Mouse (Mus musculus): ENCODE results near the gene Gm20388.
"Not testable (repeated sequence)": the region's sequence is repeated elsewhere in the genome, so short reads cannot be mapped to it uniquely, and the experiment has no call there.

Gm20388 gene

GRCm38 (mm10) chr8:122997963-122998362 is 3087.3 kb downstream of the Gm20388 start:
- no peak for DNase-seq (ENCODE audit: low spot score in 2 of 2)

- DNase-seq (ENCODE audit: low spot score in 2 of 2): no peak
Measured at GRCm38 (mm10) chr8:123000311-123000710, 3089.7 kb downstream of the Gm20388 start.

DNA sequence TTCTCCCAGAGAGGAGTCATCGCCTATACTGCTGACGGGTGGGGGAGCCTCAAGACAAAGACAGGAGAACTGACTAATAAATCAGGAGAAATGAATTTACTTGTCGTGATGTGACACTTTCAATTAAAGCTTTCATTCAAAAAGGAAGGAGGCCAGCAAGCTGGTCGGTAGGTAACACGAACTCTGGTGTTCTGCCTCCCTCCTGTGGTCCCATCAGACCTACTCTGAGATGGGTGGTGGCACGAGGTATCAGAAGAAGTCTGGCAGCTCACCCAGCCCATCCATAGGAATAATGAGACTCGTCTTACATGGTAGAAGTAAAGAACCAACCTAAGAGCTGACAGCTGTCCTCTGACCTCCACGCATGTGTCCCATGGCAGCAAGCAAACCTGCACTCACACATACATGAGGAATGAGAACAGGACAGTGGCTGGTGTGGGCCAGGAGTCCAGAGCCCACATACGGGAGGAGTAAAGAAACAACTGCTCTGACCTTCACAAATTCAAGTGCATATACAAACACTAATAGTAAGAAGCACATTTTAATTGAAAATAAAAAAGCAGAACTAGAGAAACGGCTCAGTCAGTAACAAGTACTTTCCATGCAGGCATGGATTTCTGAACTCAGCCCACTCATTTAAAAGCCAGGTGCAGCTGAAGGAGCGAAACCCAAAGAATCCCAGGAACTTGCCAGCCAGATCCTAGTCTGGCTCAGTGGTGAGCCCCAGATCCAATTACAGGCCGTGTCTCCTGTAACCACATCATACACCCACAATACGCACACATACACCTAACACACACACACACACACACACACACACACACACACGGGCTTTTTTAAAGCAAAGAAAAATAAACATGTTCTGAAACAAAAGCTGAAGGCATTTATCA is 3093.6 kb downstream of the Gm20388 start:
- DNase-seq (ENCODE audit: low spot score in 2 of 2): no peak

DNA sequence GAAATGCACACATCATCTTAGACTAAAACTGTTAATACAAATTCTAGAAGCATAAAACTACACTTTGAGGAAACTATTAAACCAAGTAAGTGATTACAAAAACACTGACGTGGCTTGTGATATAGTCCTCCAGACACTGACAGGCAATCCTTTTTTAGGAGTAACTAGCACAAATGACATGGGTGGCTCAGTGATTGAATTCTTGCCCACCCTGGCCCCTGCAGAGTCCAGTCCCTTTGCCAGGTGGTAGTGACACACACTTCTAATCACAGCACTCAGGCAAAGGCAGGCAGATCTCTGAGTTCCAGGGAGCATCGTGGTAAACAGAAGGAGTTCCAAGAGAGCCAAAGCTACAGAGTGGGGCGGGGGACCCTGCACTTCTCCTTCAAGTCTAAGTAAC is 3094.7 kb downstream of the Gm20388 start:
- DNase-seq (ENCODE audit: low spot score in 2 of 2): no peak

GRCm38 (mm10) chr8:123005805-123006204 is 3095.2 kb downstream of the Gm20388 start:
- no peak for DNase-seq (ENCODE audit: low spot score in 2 of 2)

GRCm38 (mm10) chr8:123011321-123011720 is 3100.7 kb downstream of the Gm20388 start:
- DNase-seq (ENCODE audit: low spot score in 2 of 2): no peak

GRCm38 (mm10) chr8:123014429-123014828 is 3103.8 kb downstream of the Gm20388 start:
- DNase-seq (ENCODE audit: low spot score in 2 of 2): no peak

DNA sequence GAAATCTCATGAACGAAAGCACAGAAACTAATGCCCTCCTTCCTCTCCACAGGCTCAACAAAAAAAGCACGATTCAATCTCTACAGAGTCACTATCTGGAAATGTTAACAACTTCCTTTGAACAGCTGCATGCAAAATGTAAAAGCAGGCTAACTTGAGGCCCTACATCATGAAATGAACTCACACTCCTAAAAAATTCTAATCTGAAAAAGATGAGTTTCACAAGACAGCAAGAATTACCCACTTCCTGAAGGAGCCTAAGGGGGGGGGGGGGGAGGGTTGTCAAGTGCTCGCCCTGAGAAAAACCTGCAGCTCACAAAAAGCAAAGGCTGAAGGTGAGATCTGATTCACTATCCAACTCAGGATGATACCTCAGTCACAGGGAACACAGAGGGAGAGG is 3104.4 kb downstream of the Gm20388 start:
- DNase-seq (ENCODE audit: low spot score in 2 of 2): no peak

DNA sequence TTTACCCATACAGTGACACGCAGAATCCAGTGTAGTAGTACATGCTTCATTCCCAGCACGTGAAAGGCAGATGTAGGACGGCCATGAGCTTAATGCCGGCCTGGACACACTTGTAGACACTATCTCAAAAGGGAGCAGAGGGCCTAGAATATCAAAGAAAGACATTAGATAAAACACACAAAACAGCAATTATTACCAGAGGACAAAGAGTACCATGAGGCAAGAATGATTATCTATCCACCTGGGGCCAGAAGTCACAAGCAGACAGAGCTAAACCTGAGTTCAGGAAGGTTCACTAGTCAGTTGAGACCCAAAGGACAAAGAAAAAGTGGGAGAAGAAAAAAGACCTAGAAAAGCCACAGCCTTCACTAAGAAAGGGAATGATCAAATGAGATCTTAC is 3106.5 kb downstream of the Gm20388 start:
- DNase-seq (ENCODE audit: low spot score in 2 of 2): no peak

DNA sequence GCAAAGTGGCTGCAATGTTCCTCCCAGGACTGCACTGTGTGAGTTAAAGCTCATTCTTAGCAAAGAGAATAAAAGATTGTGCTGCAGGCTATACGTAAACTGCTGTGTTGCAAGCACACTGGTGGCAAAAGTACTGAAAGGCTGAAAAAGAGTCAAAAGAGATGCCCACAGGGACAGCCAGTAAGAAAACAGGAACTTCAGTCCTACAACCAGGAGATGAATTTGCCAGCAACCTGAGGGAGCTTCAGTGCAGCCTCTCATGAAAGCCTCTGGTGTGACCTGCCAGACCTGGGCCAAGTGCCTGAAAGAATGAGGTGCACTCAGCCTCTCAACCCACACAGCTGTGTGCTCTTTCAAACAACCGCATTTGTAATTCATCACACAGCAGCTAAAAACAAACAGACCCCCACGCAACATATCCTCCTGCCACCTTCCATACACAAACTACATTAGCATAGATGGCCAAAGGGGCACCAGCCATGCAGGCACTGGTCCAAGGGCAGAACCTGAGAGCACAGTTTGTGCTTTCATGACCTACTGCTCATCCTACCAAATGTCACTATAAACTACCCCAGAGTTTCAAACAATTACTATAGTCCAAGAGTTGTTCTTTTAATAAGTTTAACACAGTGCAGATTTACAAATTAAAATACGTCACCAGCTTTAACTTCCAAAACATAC is 3108.0 kb downstream of the Gm20388 start:
- DNase-seq (ENCODE audit: low spot score in 2 of 2): no peak

- no peak for DNase-seq (ENCODE audit: low spot score in 2 of 2)
Measured at GRCm38 (mm10) chr8:123020084-123020483, 3109.4 kb downstream of the Gm20388 start.

GRCm38 (mm10) chr8:123020859-123021258 is 3110.2 kb downstream of the Gm20388 start:
- no peak for DNase-seq (ENCODE audit: low spot score in 2 of 2)

DNA sequence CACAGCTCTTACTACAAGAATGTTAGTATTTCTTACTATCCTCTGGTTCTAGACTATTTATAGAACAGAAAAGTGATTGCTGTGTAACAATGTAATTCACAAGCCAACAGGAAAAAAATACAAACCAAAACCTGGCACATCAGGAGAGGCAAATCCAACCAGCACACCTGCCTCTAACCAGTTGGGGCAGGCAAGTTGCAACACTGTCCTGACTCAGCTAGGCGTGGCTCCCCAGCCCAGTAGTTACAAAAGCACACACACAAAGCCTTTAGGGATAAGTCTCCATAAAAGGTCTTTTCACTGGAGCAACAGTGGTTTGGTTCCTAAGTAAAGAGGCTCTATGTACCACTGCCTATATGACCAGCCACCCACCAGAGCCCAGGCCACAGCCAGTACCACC is 3110.6 kb downstream of the Gm20388 start:
- DNase-seq (ENCODE audit: low spot score in 2 of 2): no peak

GRCm38 (mm10) chr8:123022727-123023126 is 3112.1 kb downstream of the Gm20388 start:
- no peak for DNase-seq (ENCODE audit: low spot score in 2 of 2)

DNA sequence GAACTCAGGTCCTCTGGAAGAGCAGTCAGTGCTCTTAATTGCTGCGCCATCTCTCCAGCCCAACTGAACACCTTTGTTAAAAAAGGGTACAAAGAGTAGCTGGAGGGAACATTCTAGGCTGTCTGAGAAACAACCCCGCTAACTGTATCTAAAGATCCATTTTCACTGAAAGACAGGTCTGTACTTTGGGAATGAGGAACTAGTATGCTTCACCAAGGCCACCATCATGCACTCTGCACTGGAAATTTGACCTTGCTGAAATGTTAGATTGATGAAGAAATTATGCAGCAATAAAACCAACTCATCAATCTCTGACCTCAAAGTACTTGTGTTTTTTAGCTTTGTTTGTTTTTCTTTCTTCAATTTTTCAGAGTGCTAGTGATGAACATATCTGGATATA is 3113.6 kb downstream of the Gm20388 start:
- DNase-seq (ENCODE audit: low spot score in 2 of 2): no peak

DNA sequence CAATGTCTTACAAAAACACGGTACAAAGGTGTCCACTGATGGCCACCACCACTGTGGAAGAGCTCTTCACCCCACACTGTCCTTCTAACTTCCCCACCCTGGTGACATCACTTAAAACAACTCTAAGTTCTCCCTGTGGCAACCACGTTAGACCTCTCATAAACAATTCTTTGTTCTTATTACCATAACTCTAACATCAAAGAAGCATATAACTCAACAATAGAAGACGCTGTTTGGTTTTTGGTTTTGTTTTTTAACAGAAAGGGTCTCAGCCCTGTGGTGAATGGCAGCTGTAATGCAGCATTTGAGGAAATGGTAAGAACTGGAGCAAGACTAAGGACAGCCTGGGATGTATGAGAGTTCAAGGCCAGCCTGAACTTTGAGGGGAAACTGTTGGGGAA is 3115.3 kb downstream of the Gm20388 start:
- no peak for DNase-seq (ENCODE audit: low spot score in 2 of 2)

- DNase-seq (ENCODE audit: low spot score in 2 of 2): no peak
Measured at GRCm38 (mm10) chr8:123027786-123028185, 3117.1 kb downstream of the Gm20388 start.

GRCm38 (mm10) chr8:123030091-123030490 is 3119.4 kb downstream of the Gm20388 start:
- DNase-seq (ENCODE audit: low spot score in 2 of 2): not testable (repeated sequence)

GRCm38 (mm10) chr8:123031321-123031978 is 3120.8 kb downstream of the Gm20388 start:
- DNase-seq (ENCODE audit: low spot score in 2 of 2): no peak

GRCm38 (mm10) chr8:123032730-123033129 is 3122.1 kb downstream of the Gm20388 start:
- no peak for DNase-seq (ENCODE audit: low spot score in 2 of 2)

GRCm38 (mm10) chr8:123033431-123033830 is 3122.8 kb downstream of the Gm20388 start:
- no peak for DNase-seq (ENCODE audit: low spot score in 2 of 2)

GRCm38 (mm10) chr8:123034171-123034570 is 3123.5 kb downstream of the Gm20388 start:
- DNase-seq (ENCODE audit: low spot score in 2 of 2): no peak

DNA sequence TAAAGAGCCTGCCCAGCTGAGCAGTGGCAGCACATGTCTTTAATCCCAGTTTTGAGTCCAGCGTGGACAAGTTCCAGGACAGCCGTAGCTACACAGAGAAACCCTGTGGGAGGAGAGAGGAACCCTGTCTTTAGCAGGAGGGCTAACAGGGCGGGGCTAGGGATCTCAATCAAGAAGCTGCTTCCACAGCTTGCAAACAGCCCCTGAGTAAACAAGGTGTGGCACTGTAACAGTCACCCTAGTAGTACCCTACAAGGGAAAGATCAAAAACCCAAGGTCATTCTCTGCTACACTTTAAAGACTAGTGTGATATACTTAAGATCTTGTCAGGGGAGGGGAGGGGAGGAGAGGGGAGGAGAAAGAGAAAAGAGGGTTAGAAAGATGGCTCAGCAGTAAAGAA is 3126.3 kb downstream of the Gm20388 start:
- DNase-seq (ENCODE audit: low spot score in 2 of 2): no peak
